Mouse (Mus musculus): Measurements from ENCODE around the gene Peak1.
"Not testable (repeated sequence)": the region's sequence is repeated elsewhere in the genome, so short reads cannot be mapped to it uniquely, and the experiment has no call there.

- TF ChIP-seq CTCF (IDR thresholded peaks at IDR 0.05; ENCODE audit: borderline replicate concordance, extremely low read depth, insufficient read depth, insufficient read length); POLR2A (IDR thresholded peaks at IDR 0.05; ENCODE audit: borderline replicate concordance, extremely low read depth, insufficient read depth, insufficient read length, poor library complexity, severe bottlenecking): not testable (repeated sequence)
These were observed 19.5 kb upstream of the Peak1 start for GRCm38 (mm10) chr9:56437300-56437892.

Measured in brain, embryonic 14.5 days (tissue).